Mouse (Mus musculus) heart, adult 2 months (tissue): ENCODE results near the gene Prrc2a.

Experiments
- CTCF ChIP-seq: fragments of 200-600 bp; IDR thresholded peaks from 2 replicates; pipeline ENCODE4 v1.8.1; 2022; ENCODE audit warnings: antibody characterized with exemption, mild to moderate bottlenecking, moderate library complexity
- EP300 ChIP-seq: fragments of 200-500 bp; IDR thresholded peaks from 2 replicates; pipeline ENCODE4 v1.6.1; 2011; ENCODE audit warnings: low read depth, low read length, control low read depth; ENCODE audit not compliant: insufficient read depth

DNA sequence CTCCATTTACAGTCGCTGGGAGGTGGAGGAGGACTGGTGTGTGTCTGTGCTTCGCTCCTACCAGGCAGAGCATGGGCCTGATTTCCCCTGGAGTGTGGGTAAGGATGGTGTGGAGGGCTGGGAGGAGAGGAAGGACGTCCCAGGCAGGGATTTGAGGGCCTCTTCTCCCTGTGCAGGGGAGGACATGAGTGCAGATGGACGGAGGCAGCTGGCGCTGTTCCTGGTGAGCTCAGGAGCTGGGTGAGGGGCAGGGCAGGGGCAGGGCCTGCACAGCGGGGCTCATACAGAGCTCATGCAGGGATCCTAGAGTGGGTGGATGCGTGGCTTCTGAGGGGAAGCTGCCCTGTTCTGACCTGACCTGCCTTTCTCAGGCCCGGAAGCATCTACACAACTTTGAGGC lies 62.4 kb downstream of the Prrc2a start:
- no peak for TF ChIP-seq CTCF
- no peak for TF ChIP-seq EP300
